9 mouse cellular contexts compared by ENCODE assay signal in the genomic region with DNA sequence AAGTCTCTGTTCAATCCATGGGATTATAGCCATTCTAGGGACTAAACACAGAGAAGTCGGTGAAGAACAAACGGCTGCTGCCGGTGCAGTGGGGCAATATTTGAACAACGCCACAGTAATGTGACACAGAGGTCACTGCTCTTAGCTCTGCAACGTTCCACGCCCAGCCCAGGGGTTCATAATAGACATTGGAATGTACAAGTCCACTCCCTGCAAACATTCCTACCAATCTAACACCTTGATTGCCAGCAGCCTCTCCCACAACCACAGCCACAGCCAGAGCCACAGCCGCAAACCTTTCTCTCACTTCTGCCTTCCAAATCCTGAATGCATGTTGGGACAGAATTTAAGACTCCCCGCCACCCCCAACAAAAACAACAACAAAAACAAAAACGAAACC. TPM values are rescaled to one million over a fixed set of nuclear protein-coding genes. Genes with fewer than 3 reads are reported as not detected.
DNase-seq lines count a peak whose midpoint lies in the region; ATAC-seq and TF ChIP-seq lines count a peak whose summit lies in the region.
"Had no signal": no experiment of that assay in that cellular context is flagged by ENCODE, and none has a peak within 500 bp of the region (broad histone marks: within the 10 kb centered on the region; RNA-seq: fewer than 3 reads in every experiment).

No protein-coding gene starts in this region.

- peak; percentile 9 for TF ChIP-seq EP300 in stomach, postnatal 0 days (optimal IDR thresholded peaks at IDR 0.05)

- TF ChIP-seq CTCF in stomach, postnatal 0 days (IDR thresholded peaks at IDR 0.05; ENCODE audit: low read depth) = no peak

- DNase-seq in kidney, adult 11 months = peak; percentile 34
- no peak for DNase-seq in kidney, adult 18-20 months
- no peak for DNase-seq in liver, embryonic 13.5 days
- peak; percentile 91 for DNase-seq in stomach, postnatal 0 days (ENCODE audit: low spot score)
- DNase-seq in gastrocnemius, postnatal 14 days = no peak

- intact Hi-C loops in gastrocnemius, postnatal 14 days (cut with DNase I; ENCODE audit: low total_unique reads) = loop anchor here (5.0 kb wide), 1 partner anchor 1187 kb away; no protein-coding TSS in a partner anchor

- no peaks in the 10 kb centered on the region for H3K27me3 ChIP-seq in heart, embryonic 12.5 days (replicated peaks)
- no peaks in the 10 kb centered on the region for H3K27me3 ChIP-seq in liver, embryonic 13.5 days
- H3K27me3 ChIP-seq in stomach, postnatal 0 days (ENCODE audit: control insufficient read depth, insufficient read depth, low read length) = no peaks in the 10 kb centered on the region
- H3K27me3 ChIP-seq: hindbrain, embryonic 12.5 days had no signal

- no peak overlapping the region for H3K4me3 ChIP-seq in heart, embryonic 12.5 days
- H3K4me3 ChIP-seq in liver, embryonic 13.5 days (replicated peaks) = peak overlapping the region; percentile 61
- no peak overlapping the region for H3K4me3 ChIP-seq in stomach, postnatal 0 days (ENCODE audit: low read depth, low read length)
- H3K4me3 ChIP-seq: hindbrain, embryonic 12.5 days had no signal

- peak overlapping the region; percentile 24 for H3K4me2 ChIP-seq in heart, embryonic 12.5 days
- H3K4me2 ChIP-seq in liver, embryonic 13.5 days = peak overlapping the region; percentile 76
- H3K4me2 ChIP-seq in stomach, postnatal 0 days (replicated peaks; ENCODE audit: low read depth) = no peak overlapping the region
- H3K4me2 ChIP-seq: hindbrain, embryonic 12.5 days had no signal

- no peaks in the 10 kb centered on the region for H3K36me3 ChIP-seq in heart, embryonic 12.5 days
- H3K36me3 ChIP-seq in liver, embryonic 13.5 days = peaks cover 13% of the 10 kb centered on the region
- no peaks in the 10 kb centered on the region for H3K36me3 ChIP-seq in stomach, postnatal 0 days (ENCODE audit: control insufficient read depth, insufficient read depth, low read length)
- H3K36me3 ChIP-seq: hindbrain, embryonic 12.5 days had no signal

- no peak overlapping the region for H3K9ac ChIP-seq in heart, embryonic 12.5 days
- H3K9ac ChIP-seq in liver, embryonic 13.5 days = peak overlapping the region; percentile 74
- H3K9ac ChIP-seq in stomach, postnatal 0 days (ENCODE audit: low read length) = no peak overlapping the region
- H3K9ac ChIP-seq: hindbrain, embryonic 12.5 days had no signal

- H3K27ac ChIP-seq in heart, embryonic 12.5 days (ENCODE audit: poor library complexity, severe bottlenecking) = peak overlapping the region; percentile 56
- peak overlapping the region; percentile 100 for H3K27ac ChIP-seq in liver, embryonic 13.5 days
- peak overlapping the region; percentile 90 for H3K27ac ChIP-seq in stomach, postnatal 0 days (replicated peaks)
- H3K27ac ChIP-seq: hindbrain, embryonic 12.5 days had no signal

- 49% methylated on average over 9 of the region's 9 CpGs for WGBS in heart, embryonic 12.5 days
- 43% methylated on average over 9 of the region's 9 CpGs for WGBS in liver, embryonic 13.5 days (ENCODE audit: insufficient replicate concordance)
- WGBS in stomach, postnatal 0 days = 44% methylated on average over 9 of the region's 9 CpGs

- H3K4me1 ChIP-seq in heart, embryonic 12.5 days (replicated peaks) = peaks cover 16% of the 10 kb centered on the region
- H3K4me1 ChIP-seq in liver, embryonic 13.5 days (replicated peaks) = peaks cover 80% of the 10 kb centered on the region
- no peaks in the 10 kb centered on the region for H3K4me1 ChIP-seq in stomach, postnatal 0 days (replicated peaks; ENCODE audit: control insufficient read depth, insufficient read depth)
- H3K4me1 ChIP-seq: hindbrain, embryonic 12.5 days had no signal

- peak; percentile 46; the same call in 1 of the 2 replicates for ATAC-seq in heart, embryonic 12.5 days (ENCODE audit: insufficient number of reproducible peaks, low FRiP score)
- peak; percentile 61 for ATAC-seq in liver, embryonic 13.5 days (ENCODE audit: low read depth)
- ATAC-seq in stomach, postnatal 0 days (ENCODE audit: low FRiP score, low TSS enrichment) = peak; percentile 98
- ATAC-seq in monocyte, adult 5-6 weeks (replicated peaks; ENCODE audit: insufficient number of reproducible peaks, low FRiP score, low TSS enrichment, poor library complexity, severe bottlenecking) = no peak
- ATAC-seq in frontal cortex, adult (ENCODE audit: low TSS enrichment) = no peak

- no peaks in the 10 kb centered on the region for H3K9me3 ChIP-seq in heart, embryonic 12.5 days (replicated peaks)
- no peaks in the 10 kb centered on the region for H3K9me3 ChIP-seq in liver, embryonic 13.5 days (replicated peaks)
- no peaks in the 10 kb centered on the region for H3K9me3 ChIP-seq in stomach, postnatal 0 days (ENCODE audit: control insufficient read depth, low read length)
- H3K9me3 ChIP-seq: hindbrain, embryonic 12.5 days had no signal

RNA-seq across cellular contexts. Expression of gene Fam241a, which starts 33.8 kb away (rescaled TPM):
- polyA plus RNA-seq in heart, embryonic 12.5 days (2016; fragmentation: Nextera tagmentation; extraction: Ambion mirVana) = 11.7 and 12.2 TPM in 2 replicates
- 47.3 and 55.5 TPM in 2 replicates for polyA plus RNA-seq in liver, embryonic 13.5 days (2015; fragmentation: Nextera tagmentation; extraction: Ambion mirVana)
- 27.3 and 28.8 TPM in 2 replicates for polyA plus RNA-seq in stomach, postnatal 0 days (2015; fragmentation: Nextera tagmentation; extraction: Ambion mirVana)
- 7.6 to 19.3 TPM (median 16.4 TPM) in 3 replicates for total RNA-seq in monocyte, adult 5-6 weeks (2017)
- total RNA-seq in gastrocnemius, postnatal 14 days (2021) = 1 to 10 TPM; 3.9 to 4.1 TPM

Comparison
In these comparisons a context has a peak if more than half of its experiments do, and no peak if none do; other contexts are left out.
1. DNase-seq: peak in kidney, adult 11 months (single experiment) and stomach, postnatal 0 days (single experiment); none in kidney, adult 18-20 months (single experiment), liver, embryonic 13.5 days (single experiment) and gastrocnemius, postnatal 14 days (single experiment).
2. ATAC-seq: peak in heart, embryonic 12.5 days (single experiment), liver, embryonic 13.5 days (single experiment) and stomach, postnatal 0 days (single experiment); none in monocyte, adult 5-6 weeks (single experiment) and frontal cortex, adult (single experiment).
3. Peak in every context shown above with its lines, with median percentiles within 50 percentile points of each other: H3K27ac ChIP-seq.